Mouse (Mus musculus) monocyte, adult 59 days (primary cell): ENCODE measurements around the gene Tvp23a. TPM values are rescaled to one million over a fixed set of nuclear protein-coding genes. Genes with fewer than 3 reads are reported as not detected.

Experiments used
- total RNA-seq, 2 experiments: library from RNA; stranded (reverse); gene quantifications; one replicate each; pipeline ENCODE4 v1.2.4; 2023

Gene Tvp23a
- total RNA-seq: not detected

GRCm38 (mm10) chr16:10447264-10447594 is at the start of gene Tvp23a:
TSS of gene Tvp23a (minus strand) at chr16:10447362.

GRCm38 (mm10) chr16:10479857-10480256 is 32.7 kb upstream of the Tvp23a start, which contains the start of gene Ciita:
TSS of gene Ciita (plus strand) at chr16:10480059.

GRCm38 (mm10) chr16:10411764-10412746 is 35.1 kb downstream of the Tvp23a start, which contains the start of gene Nubp1:
TSS of gene Nubp1 (plus strand) at chr16:10411948.

GRCm38 (mm10) chr16:10394699-10395540 is 52.2 kb downstream of the Tvp23a start, which contains the start of gene Tekt5:
TSS of gene Tekt5 (minus strand) at chr16:10395490.

Other genes with a start within 250 kb of the Tvp23a start
- gene Emp2, start 133.4 kb downstream of the Tvp23a start, total RNA-seq: under 1 TPM in 1 of 2 experiments, not detected in 1; 0.24 TPM
- not detected for gene Tekt5, start 51.9 kb downstream of the Tvp23a start, total RNA-seq
- 10 to 100 TPM; 39.1 to 41.8 TPM for gene Nubp1, start 35.4 kb downstream of the Tvp23a start, total RNA-seq
- 100 to 1,000 TPM; 101 to 124 TPM for gene Ciita, start 32.7 kb upstream of the Tvp23a start, total RNA-seq
- 10 to 100 TPM; 11.2 to 13.1 TPM for gene Dexi, start 95.7 kb upstream of the Tvp23a start, total RNA-seq
- 10 to 100 TPM; 36.7 to 39.7 TPM for gene Clec16a, start 98.0 kb upstream of the Tvp23a start, total RNA-seq